Mouse (Mus musculus): ENCODE data around the gene AA467197. TPM values are rescaled to one million over a fixed set of nuclear protein-coding genes. Genes with fewer than 3 reads are reported as not detected.
A peak's percentile ranks its signal among the peaks of the same experiment; 100 is the strongest.

AA467197 gene
- polyA plus RNA-seq, 1 experiment from 2014 or later: not detected

DNA sequence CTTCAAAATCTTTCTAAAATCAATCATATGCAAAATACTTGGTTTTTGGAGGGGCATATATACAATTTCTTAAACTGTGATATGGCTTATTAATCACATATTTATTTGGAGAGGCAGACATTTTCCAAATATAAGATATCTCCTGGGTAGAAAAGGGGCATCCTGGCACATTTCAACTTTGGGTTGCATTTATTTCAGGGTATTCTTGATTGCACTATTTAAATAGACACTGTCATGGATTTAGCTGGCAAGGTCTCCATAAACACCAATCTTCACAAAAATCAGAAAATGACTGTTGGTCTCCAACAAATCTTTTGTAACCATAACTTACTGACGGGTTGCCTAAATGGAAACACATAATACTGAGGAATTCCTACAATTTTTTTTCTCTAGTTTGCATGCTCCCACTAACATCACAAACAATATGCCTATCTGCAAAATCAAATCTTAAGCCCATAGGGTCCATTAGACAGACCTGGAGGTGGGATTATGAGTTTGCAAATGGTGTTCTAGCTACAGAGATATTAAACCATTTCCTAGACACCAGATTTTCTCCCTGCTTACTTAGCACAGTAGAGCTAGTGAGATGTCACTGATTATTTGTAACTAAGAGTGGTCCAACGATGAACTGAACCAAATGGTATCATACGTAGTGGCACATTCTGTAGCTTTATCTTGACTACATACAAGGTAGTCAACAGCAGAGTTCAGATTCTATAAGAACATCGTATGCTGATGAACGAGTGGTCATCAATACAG is 44.8 kb downstream of the AA467197 start:
- 86% methylated on average over 5 of the region's 5 CpGs for WGBS
- no peak overlapping the region for H3K4me2 ChIP-seq (replicated peaks)
- H3K27me3 ChIP-seq: no peaks in the 10 kb centered on the region
- H3K4me3 ChIP-seq: no peak overlapping the region
- H3K36me3 ChIP-seq: peaks cover 3% of the 10 kb centered on the region
- no peak for ATAC-seq (replicated peaks)
- no peak overlapping the region for H3K27ac ChIP-seq (replicated peaks)
- no peak overlapping the region for H3K9ac ChIP-seq (replicated peaks)
- H3K4me1 ChIP-seq: no peaks in the 10 kb centered on the region
- peaks cover 13% of the 10 kb centered on the region for H3K9me3 ChIP-seq

DNA sequence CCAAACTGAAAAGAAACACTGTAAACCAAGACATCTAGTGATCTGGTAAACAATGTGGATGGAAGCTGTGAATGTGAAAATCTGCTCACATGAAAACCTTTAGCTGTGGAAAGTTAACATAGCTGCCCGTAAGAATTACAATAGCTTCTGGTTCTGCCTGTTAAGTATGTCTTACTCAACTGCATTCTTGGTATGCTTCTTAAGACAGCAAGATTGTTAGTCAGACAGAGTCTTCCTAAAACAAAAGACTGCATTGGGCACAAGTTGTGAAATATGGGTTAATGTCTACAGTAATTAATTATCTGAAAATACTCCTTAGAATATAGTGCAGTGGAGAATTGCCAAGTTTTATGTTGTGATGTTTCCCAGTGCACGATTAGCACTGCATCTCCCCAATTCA is 45.7 kb downstream of the AA467197 start:
- H3K9ac ChIP-seq (replicated peaks): no peak overlapping the region
- H3K36me3 ChIP-seq: peaks cover 3% of the 10 kb centered on the region
- no peak for ATAC-seq (replicated peaks)
- H3K27me3 ChIP-seq: no peaks in the 10 kb centered on the region
- H3K9me3 ChIP-seq: peaks cover 13% of the 10 kb centered on the region
- no peak overlapping the region for H3K27ac ChIP-seq (replicated peaks)
- H3K4me1 ChIP-seq: no peaks in the 10 kb centered on the region
- no peak overlapping the region for H3K4me3 ChIP-seq
- no peak overlapping the region for H3K4me2 ChIP-seq (replicated peaks)
- 78% methylated on average over 2 of the region's 2 CpGs for WGBS

DNA sequence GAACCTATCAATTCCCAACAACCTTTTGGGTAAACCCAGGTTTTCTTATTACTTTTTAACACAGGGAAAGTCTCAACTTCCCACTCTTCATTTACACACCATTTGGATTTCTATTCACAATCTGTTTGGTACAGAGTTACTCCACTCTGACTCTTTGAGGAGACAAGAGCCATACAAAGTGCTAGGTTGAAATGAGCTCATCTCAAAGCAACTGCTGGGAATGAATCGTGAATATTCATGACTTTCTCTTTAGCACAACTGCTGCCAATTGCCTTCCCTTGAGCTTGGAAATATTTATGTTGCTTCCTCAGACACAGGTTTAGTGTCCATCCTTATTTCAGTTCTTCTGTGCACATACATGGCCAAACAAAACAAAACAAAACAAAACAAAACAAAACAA is 46.9 kb downstream of the AA467197 start:
- Histone ChIP-seq H3K9me3 (peaks cover 13% of the 10 kb centered on the region), H3K4me3 (no peak overlapping the region), H3K36me3 (peaks cover 3% of the 10 kb centered on the region), H3K9ac (replicated peaks) (no peak overlapping the region), H3K27me3 (no peaks in the 10 kb centered on the region), H3K27ac (replicated peaks) (no peak overlapping the region), H3K4me1 (no peaks in the 10 kb centered on the region), H3K4me2 (replicated peaks) (no peak overlapping the region)
- ATAC-seq (replicated peaks): no peak
- 67% methylated on average over 1 of the region's 1 CpGs for WGBS

DNA sequence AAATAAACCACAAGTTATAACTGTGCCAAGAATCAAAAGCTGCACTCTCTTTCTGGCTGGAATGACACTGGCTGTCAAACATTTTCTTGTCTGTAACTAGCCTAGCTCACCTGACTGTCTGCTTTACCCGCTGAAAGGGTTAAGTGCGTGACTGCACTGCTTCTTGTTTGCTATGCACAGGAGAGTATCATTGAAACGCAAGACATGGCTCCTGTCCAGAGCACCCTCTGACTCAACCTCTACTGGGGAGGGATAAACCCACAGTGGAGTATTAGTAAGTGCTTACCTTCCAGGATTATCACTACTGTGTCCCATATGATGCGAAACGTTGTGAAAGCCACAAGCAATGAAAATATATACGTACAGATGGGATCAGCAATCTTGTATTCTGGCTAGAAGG is 49.9 kb downstream of the AA467197 start:
- Histone ChIP-seq H3K4me1 (no peaks in the 10 kb centered on the region), H3K27me3 (no peaks in the 10 kb centered on the region), H3K36me3 (no peaks in the 10 kb centered on the region; the same call in 1 of the 2 replicates), H3K4me2 (replicated peaks) (no peak overlapping the region), H3K4me3 (no peak overlapping the region), H3K9ac (replicated peaks) (no peak overlapping the region), H3K9me3 (peaks cover 6% of the 10 kb centered on the region), H3K27ac (replicated peaks) (no peak overlapping the region)
- ATAC-seq (replicated peaks): no peak
- WGBS: 80% methylated on average over 6 of the region's 6 CpGs

MicroRNA genes within 50 kb of the gene (microRNA counts, 519-probe panel; counts per million panel counts)
- not detected for microRNA mmu-miR-147

Small RNAs within 50 kb of the gene (microRNA-seq; reads per million reads assigned to microRNA genes)
- 10.8 reads per million, percentile 26 among the genes with 10 or more reads in this experiment for gene Mir147

Other genes starting within 250 kb of the AA467197 start
- not detected in 2 replicates for gene Slc28a2, start 210.5 kb upstream of the AA467197 start, polyA plus RNA-seq (2015; fragmentation: Nextera tagmentation; extraction: Ambion mirVana)
- gene Gm14085, start 152.0 kb upstream of the AA467197 start, polyA plus RNA-seq (2015; fragmentation: Nextera tagmentation; extraction: Ambion mirVana): not detected in 2 replicates
- gene Gatm, start 25.7 kb upstream of the AA467197 start, polyA plus RNA-seq (2015; fragmentation: Nextera tagmentation; extraction: Ambion mirVana): 22.8 and 24.2 TPM in 2 replicates
- gene Slc30a4, start 65.7 kb downstream of the AA467197 start, polyA plus RNA-seq (2015; fragmentation: Nextera tagmentation; extraction: Ambion mirVana): 6.9 and 7.9 TPM in 2 replicates
- gene Bloc1s6, start 101.5 kb downstream of the AA467197 start, polyA plus RNA-seq (2015; fragmentation: Nextera tagmentation; extraction: Ambion mirVana): 89.0 and 89.4 TPM in 2 replicates
- 1.7 and 2.2 TPM in 2 replicates for gene Sqor, start 128.3 kb downstream of the AA467197 start, polyA plus RNA-seq (2015; fragmentation: Nextera tagmentation; extraction: Ambion mirVana)

Measured in forebrain, embryonic 15.5 days (tissue).